Comparison of ENCODE assay signal across 14 mouse cellular contexts in genomic region chr10:69872892-69873291, GRCm38 (mm10).
DNase-seq lines count a peak whose midpoint lies in the region; ATAC-seq and TF ChIP-seq lines count a peak whose summit lies in the region.
"Had no signal": no experiment of that assay in that cellular context is flagged by ENCODE, and none has a peak within 500 bp of the region (broad histone marks: within the 10 kb centered on the region; RNA-seq: fewer than 3 reads in every experiment).

No protein-coding gene starts in this region.

- peak overlapping the region; percentile 92 for H3K27ac ChIP-seq in heart, embryonic 13.5 days (replicated peaks)
- peak overlapping the region; percentile 87 for H3K27ac ChIP-seq in heart, postnatal 0 days (ENCODE audit: low read depth)
- H3K27ac ChIP-seq in stomach, postnatal 0 days (replicated peaks), result peak overlapping the region; percentile 90
- H3K27ac ChIP-seq: embryonic facial prominence, embryonic 13.5 days; limb, embryonic 12.5 days; midbrain, embryonic 13.5 days; neural tube, embryonic 12.5 days had no signal

- no peak for TF ChIP-seq EP300 in heart, postnatal 0 days (IDR thresholded peaks at IDR 0.05; ENCODE audit: low read depth)
- no peak for TF ChIP-seq EP300 in stomach, postnatal 0 days (optimal IDR thresholded peaks at IDR 0.05)

- ATAC-seq in heart, embryonic 13.5 days (ENCODE audit: extremely low read depth, insufficient number of reproducible peaks, low FRiP score, low TSS enrichment), result no peak
- no peak for ATAC-seq in heart, postnatal 0 days (ENCODE audit: insufficient read depth, low read depth)
- ATAC-seq in stomach, postnatal 0 days (ENCODE audit: low FRiP score, low TSS enrichment), result peak; percentile 43
- ATAC-seq: midbrain, embryonic 13.5 days had no signal

- H3K9me3 ChIP-seq in heart, embryonic 13.5 days, result no peaks in the 10 kb centered on the region
- H3K9me3 ChIP-seq in heart, postnatal 0 days (replicated peaks; ENCODE audit: control insufficient read depth, low read length), result no peaks in the 10 kb centered on the region
- H3K9me3 ChIP-seq in stomach, postnatal 0 days (ENCODE audit: control insufficient read depth, low read length), result no peaks in the 10 kb centered on the region
- H3K9me3 ChIP-seq: embryonic facial prominence, embryonic 13.5 days; limb, embryonic 12.5 days; midbrain, embryonic 13.5 days; neural tube, embryonic 12.5 days had no signal

- no peak for DNase-seq in heart, adult 8-10 months (ENCODE audit: low spot score)
- peak; percentile 63 for DNase-seq in urinary bladder, postnatal 14 days (ENCODE audit: low spot score)
- no peak for DNase-seq in urinary bladder, postnatal 10 days (ENCODE audit: low spot score)
- DNase-seq in heart, postnatal 0 days (ENCODE audit: low spot score), result no peak
- DNase-seq in stomach, postnatal 0 days (ENCODE audit: low spot score), result no peak
- no peak for DNase-seq in right cerebral cortex, postnatal 4 days
- no peak for DNase-seq in layer of hippocampus, postnatal 25 days (ENCODE audit: extremely low spot score in 1 of 2, low spot score in 1 of 2)
- DNase-seq: kidney, postnatal 10 days; thymus, postnatal 14 days had no signal

- H3K36me3 ChIP-seq in heart, embryonic 13.5 days, result peaks cover 44% of the 10 kb centered on the region
- H3K36me3 ChIP-seq in heart, postnatal 0 days (replicated peaks; ENCODE audit: control insufficient read depth, insufficient read depth, low read length), result peaks cover 19% of the 10 kb centered on the region; the same call in 1 of the 2 replicates
- no peaks in the 10 kb centered on the region for H3K36me3 ChIP-seq in stomach, postnatal 0 days (ENCODE audit: control insufficient read depth, insufficient read depth, low read length)
- H3K36me3 ChIP-seq: limb, embryonic 12.5 days had no signal

- no peak overlapping the region for H3K4me3 ChIP-seq in heart, embryonic 13.5 days
- no peak overlapping the region for H3K4me3 ChIP-seq in heart, postnatal 0 days (ENCODE audit: low read depth, low read length)
- H3K4me3 ChIP-seq in stomach, postnatal 0 days (ENCODE audit: low read depth, low read length), result no peak overlapping the region
- H3K4me3 ChIP-seq: embryonic facial prominence, embryonic 13.5 days; limb, embryonic 12.5 days; midbrain, embryonic 13.5 days; neural tube, embryonic 12.5 days had no signal

- H3K27me3 ChIP-seq in heart, embryonic 13.5 days (replicated peaks), result no peaks in the 10 kb centered on the region
- no peaks in the 10 kb centered on the region for H3K27me3 ChIP-seq in heart, postnatal 0 days (ENCODE audit: control insufficient read depth, insufficient read depth, low read length)
- H3K27me3 ChIP-seq in stomach, postnatal 0 days (ENCODE audit: control insufficient read depth, insufficient read depth, low read length), result no peaks in the 10 kb centered on the region
- H3K27me3 ChIP-seq: embryonic facial prominence, embryonic 13.5 days; limb, embryonic 12.5 days; midbrain, embryonic 13.5 days; neural tube, embryonic 12.5 days had no signal

- TF ChIP-seq CTCF in heart, postnatal 0 days (IDR thresholded peaks at IDR 0.05; ENCODE audit: low read depth), result no peak
- TF ChIP-seq CTCF in stomach, postnatal 0 days (IDR thresholded peaks at IDR 0.05; ENCODE audit: low read depth), result no peak

- H3K4me1 ChIP-seq in heart, embryonic 13.5 days, result peaks cover 26% of the 10 kb centered on the region
- H3K4me1 ChIP-seq in heart, postnatal 0 days (ENCODE audit: control insufficient read depth, insufficient read depth), result no peaks in the 10 kb centered on the region
- H3K4me1 ChIP-seq in stomach, postnatal 0 days (replicated peaks; ENCODE audit: control insufficient read depth, insufficient read depth), result no peaks in the 10 kb centered on the region
- H3K4me1 ChIP-seq: embryonic facial prominence, embryonic 13.5 days; limb, embryonic 12.5 days; midbrain, embryonic 13.5 days; neural tube, embryonic 12.5 days had no signal

- 79% methylated on average over 5 of the region's 5 CpGs for WGBS in heart, embryonic 13.5 days
- 79% methylated on average over 5 of the region's 5 CpGs for WGBS in heart, postnatal 0 days
- WGBS in stomach, postnatal 0 days, result 56% methylated on average over 5 of the region's 5 CpGs

- H3K4me2 ChIP-seq in heart, embryonic 13.5 days, result peak overlapping the region; percentile 44
- H3K4me2 ChIP-seq in heart, postnatal 0 days (ENCODE audit: low read depth, low read length), result 0 out of 2 replicates have a peak overlapping the region, but pooled peaks have one; percentile 43
- peak overlapping the region; percentile 6; the same call in 1 of the 2 replicates for H3K4me2 ChIP-seq in stomach, postnatal 0 days (replicated peaks; ENCODE audit: low read depth)
- H3K4me2 ChIP-seq: embryonic facial prominence, embryonic 13.5 days; limb, embryonic 12.5 days; midbrain, embryonic 13.5 days; neural tube, embryonic 12.5 days had no signal

- no peak overlapping the region for H3K9ac ChIP-seq in heart, embryonic 13.5 days
- no peak overlapping the region for H3K9ac ChIP-seq in heart, postnatal 0 days (replicated peaks; ENCODE audit: low read depth, low read length)
- H3K9ac ChIP-seq in stomach, postnatal 0 days (ENCODE audit: low read length), result no peak overlapping the region
- H3K9ac ChIP-seq: embryonic facial prominence, embryonic 13.5 days; limb, embryonic 12.5 days; midbrain, embryonic 13.5 days; neural tube, embryonic 12.5 days had no signal
